ENCODE assay signal across 18 mouse cellular contexts in genomic region chr4:88011870-88012572, GRCm38 (mm10). TPM values are rescaled to one million over a fixed set of nuclear protein-coding genes. Genes with fewer than 3 reads are reported as not detected.
DNase-seq lines count a peak whose midpoint lies in the region; ATAC-seq and TF ChIP-seq lines count a peak whose summit lies in the region.
"Had no signal": no experiment of that assay in that cellular context is flagged by ENCODE, and none has a peak within 500 bp of the region (broad histone marks: within the 10 kb centered on the region; RNA-seq: fewer than 3 reads in every experiment).

No protein-coding gene starts in this region.

- WGBS in forebrain, embryonic 12.5 days = 58% methylated on average over 4 of the region's 4 CpGs
- 45% methylated on average over 4 of the region's 4 CpGs for WGBS in forebrain, postnatal 0 days
- 34% methylated on average over 4 of the region's 4 CpGs for WGBS in kidney, embryonic 14.5 days
- WGBS in limb, embryonic 12.5 days = 48% methylated on average over 4 of the region's 4 CpGs

- no peak for DNase-seq in forebrain, postnatal 0 days
- DNase-seq in kidney, adult 9 months = no peak
- no peak for DNase-seq in CH12.LX (ENCODE audit: extremely low read depth)
- no peak for DNase-seq in adrenal gland, adult (ENCODE audit: inconsistent age in 2 of 2, low spot score in 1 of 2)
- no peak for DNase-seq in layer of hippocampus, postnatal 36 days
- DNase-seq: cerebellum, postnatal 10 days; kidney, postnatal 4 days; thymus, adult 18-20 months had no signal

- peaks cover 11% of the 10 kb centered on the region for H3K36me3 ChIP-seq in forebrain, embryonic 12.5 days (replicated peaks)
- H3K36me3 ChIP-seq in forebrain, postnatal 0 days (ENCODE audit: insufficient read depth) = peaks cover 10% of the 10 kb centered on the region; the same call in 1 of the 2 replicates
- peaks cover 2% of the 10 kb centered on the region; the same call in 1 of the 2 replicates for H3K36me3 ChIP-seq in kidney, embryonic 14.5 days (ENCODE audit: control insufficient read depth, insufficient read depth, low read length)
- peaks cover 0 to 11% of the 10 kb centered on the region in 2 experiments for H3K36me3 ChIP-seq in CH12.LX (replicated peaks in 1 of 2; ENCODE audit: control insufficient read depth in 1 of 2, insufficient read depth in 1 of 2, low read length in 1 of 2)
- peaks cover 15% of the 10 kb centered on the region; the same call in 1 of the 2 replicates for H3K36me3 ChIP-seq in limb, embryonic 12.5 days
- H3K36me3 ChIP-seq: embryonic facial prominence, embryonic 15.5 days had no signal

- TF ChIP-seq POLR2A in CH12.LX (IDR thresholded peaks at IDR 0.05; ENCODE audit: low read depth, low read length) = no peak

- peaks cover 51% of the 10 kb centered on the region for H3K4me1 ChIP-seq in forebrain, embryonic 12.5 days
- peaks cover 6% of the 10 kb centered on the region for H3K4me1 ChIP-seq in forebrain, postnatal 0 days (ENCODE audit: insufficient read depth)
- H3K4me1 ChIP-seq in kidney, embryonic 14.5 days (ENCODE audit: control insufficient read depth, insufficient read depth, low read length) = peaks cover 28% of the 10 kb centered on the region
- peaks cover 2 to 15% of the 10 kb centered on the region in 2 experiments; a peak in 3 of 4 replicates for H3K4me1 ChIP-seq in CH12.LX (ENCODE audit: control insufficient read depth in 1 of 2, insufficient read depth in 2 of 2)
- H3K4me1 ChIP-seq in limb, embryonic 12.5 days (replicated peaks) = peaks cover 39% of the 10 kb centered on the region

- in situ Hi-C loops in CH12.LX (cut with MboI; ENCODE audit: low pct_ligation_motif_present, low pct_unique_long_range_greater_than_20kb, low sequenced_read_pairs) = loop anchor here (25.0 kb wide), 2 partner anchors 225 to 525 kb away; no protein-coding TSS in a partner anchor

- no peak for TF ChIP-seq CTCF in forebrain, postnatal 0 days (IDR thresholded peaks at IDR 0.05; ENCODE audit: low read depth)
- no peak for TF ChIP-seq CTCF in CH12.LX (conservative IDR thresholded peaks at IDR 0.05 in 1 of 2, IDR thresholded peaks at IDR 0.05 in 1 of 2; ENCODE audit: low read depth in 2 of 2, low read length in 2 of 2)

- H3K9ac ChIP-seq in forebrain, embryonic 12.5 days = no peak overlapping the region
- no peak overlapping the region for H3K9ac ChIP-seq in forebrain, postnatal 0 days
- H3K9ac ChIP-seq in kidney, embryonic 14.5 days (ENCODE audit: low read depth, low read length) = no peak overlapping the region
- no peak overlapping the region for H3K9ac ChIP-seq in CH12.LX (ENCODE audit: insufficient read depth, low read depth)
- H3K9ac ChIP-seq in limb, embryonic 12.5 days (replicated peaks) = no peak overlapping the region
- H3K9ac ChIP-seq: embryonic facial prominence, embryonic 15.5 days; liver, embryonic 12.5 days had no signal

- H3K27me3 ChIP-seq in forebrain, embryonic 12.5 days = no peaks in the 10 kb centered on the region
- no peaks in the 10 kb centered on the region for H3K27me3 ChIP-seq in forebrain, postnatal 0 days (ENCODE audit: insufficient read depth, low read length)
- H3K27me3 ChIP-seq in kidney, embryonic 14.5 days (ENCODE audit: control insufficient read depth, insufficient read depth, low read length) = no peaks in the 10 kb centered on the region
- no peaks in the 10 kb centered on the region for H3K27me3 ChIP-seq in CH12.LX (replicated peaks)
- H3K27me3 ChIP-seq in limb, embryonic 12.5 days = no peaks in the 10 kb centered on the region
- H3K27me3 ChIP-seq: embryonic facial prominence, embryonic 15.5 days; liver, embryonic 12.5 days had no signal

- no peaks in the 10 kb centered on the region for H3K79me2 ChIP-seq in CH12.LX (replicated peaks; ENCODE audit: control insufficient read depth, extremely low read depth, insufficient read depth, poor library complexity, severe bottlenecking)

- no peak for TF ChIP-seq RAD21 in CH12.LX (IDR thresholded peaks at IDR 0.05; ENCODE audit: low read depth, low read length)

- H3K4me3 ChIP-seq in forebrain, embryonic 12.5 days (replicated peaks) = no peak overlapping the region
- no peak overlapping the region for H3K4me3 ChIP-seq in forebrain, postnatal 0 days (ENCODE audit: low read depth, low read length)
- H3K4me3 ChIP-seq in kidney, embryonic 14.5 days (ENCODE audit: low read length) = no peak overlapping the region
- no peak overlapping the region for H3K4me3 ChIP-seq in CH12.LX (replicated peaks in 1 of 3; ENCODE audit: low read depth in 2 of 3, low read length in 2 of 3, poor library complexity in 1 of 3)
- H3K4me3 ChIP-seq in limb, embryonic 12.5 days (replicated peaks) = no peak overlapping the region
- H3K4me3 ChIP-seq: embryonic facial prominence, embryonic 15.5 days; forebrain, embryonic 10.5 days; hindbrain, embryonic 10.5 days; liver, embryonic 12.5 days had no signal

- H3K27ac ChIP-seq in forebrain, embryonic 12.5 days = no peak overlapping the region
- H3K27ac ChIP-seq in forebrain, postnatal 0 days (ENCODE audit: low read depth, low read length) = no peak overlapping the region
- no peak overlapping the region for H3K27ac ChIP-seq in kidney, embryonic 14.5 days (ENCODE audit: low read depth, low read length)
- H3K27ac ChIP-seq in CH12.LX (ENCODE audit: insufficient read depth, low read depth) = no peak overlapping the region
- H3K27ac ChIP-seq in limb, embryonic 12.5 days = no peak overlapping the region
- H3K27ac ChIP-seq: embryonic facial prominence, embryonic 15.5 days; forebrain, embryonic 10.5 days; hindbrain, embryonic 10.5 days; liver, embryonic 12.5 days; macrophage had no signal

- 0 out of 2 replicates have a peak, but pooled peaks have one; percentile 44 for ATAC-seq in forebrain, embryonic 12.5 days (ENCODE audit: low FRiP score)
- no peak for ATAC-seq in forebrain, postnatal 0 days
- peak; percentile 60; the same call in 1 of the 2 replicates for ATAC-seq in kidney, embryonic 14.5 days (ENCODE audit: low FRiP score, low TSS enrichment)
- no peak for ATAC-seq in limb, embryonic 12.5 days (ENCODE audit: insufficient number of reproducible peaks, insufficient read depth, low FRiP score, low TSS enrichment, low read depth)
- ATAC-seq: CD4-positive, CD25-positive, alpha-beta regulatory T cell, adult 4 months; liver, embryonic 12.5 days had no signal

- dilution Hi-C loops in CH12.LX (cut with MboI; ENCODE audit: extremely low pct_ligation_motif_present, extremely low pct_unique_long_range_greater_than_20kb, low sequenced_read_pairs) = no loop called here

- no peak overlapping the region for H3K4me2 ChIP-seq in forebrain, embryonic 12.5 days
- H3K4me2 ChIP-seq in forebrain, postnatal 0 days (ENCODE audit: low read depth) = no peak overlapping the region
- peak overlapping the region; percentile 27; the same call in 1 of the 2 replicates for H3K4me2 ChIP-seq in kidney, embryonic 14.5 days (replicated peaks; ENCODE audit: low read depth, low read length)
- H3K4me2 ChIP-seq in CH12.LX (ENCODE audit: insufficient read depth, low read depth, poor library complexity, severe bottlenecking) = peak overlapping the region; percentile 50; the same call in 1 of the 2 replicates
- H3K4me2 ChIP-seq in limb, embryonic 12.5 days = peak overlapping the region; percentile 38
- H3K4me2 ChIP-seq: embryonic facial prominence, embryonic 15.5 days; liver, embryonic 12.5 days; midbrain, embryonic 11.5 days had no signal

- peak; percentile 59; the same call in 1 of the 2 replicates for TF ChIP-seq EP300 in CH12.LX (IDR thresholded peaks at IDR 0.05; ENCODE audit: low read length)

- H3K9me3 ChIP-seq in forebrain, embryonic 12.5 days = no peaks in the 10 kb centered on the region
- no peaks in the 10 kb centered on the region for H3K9me3 ChIP-seq in forebrain, postnatal 0 days (ENCODE audit: low read length)
- H3K9me3 ChIP-seq in kidney, embryonic 14.5 days (ENCODE audit: control insufficient read depth, low read length) = no peaks in the 10 kb centered on the region
- H3K9me3 ChIP-seq in CH12.LX (replicated peaks; ENCODE audit: low read length) = no peaks in the 10 kb centered on the region
- no peaks in the 10 kb centered on the region for H3K9me3 ChIP-seq in limb, embryonic 12.5 days
- H3K9me3 ChIP-seq: embryonic facial prominence, embryonic 15.5 days; forebrain, embryonic 10.5 days; hindbrain, embryonic 10.5 days; liver, embryonic 12.5 days had no signal

TF ChIP-seq in CH12.LX, 34 proteins besides CTCF, POLR2A, EP300 and RAD21:
- TF ChIP-seq IRF4 (IDR thresholded peaks at IDR 0.05; ENCODE audit: low read depth, low read length) = 0 out of 2 replicates have a peak, but pooled peaks have one; percentile 23
- TF ChIP-seq KAT2A (IDR thresholded peaks at IDR 0.05; ENCODE audit: insufficient replicate concordance, low read length) = no peak
- TF ChIP-seq ZC3H11A (IDR thresholded peaks at IDR 0.05; ENCODE audit: low read depth, low read length) = no peak
- TF ChIP-seq TCF12 (IDR thresholded peaks at IDR 0.05; ENCODE audit: low read depth, low read length) = no peak

RNA-seq across cellular contexts. Expression of gene Mllt3, which starts 21.1 kb away (rescaled TPM):
- 81.7 and 82.1 TPM in 2 replicates for polyA plus RNA-seq in forebrain, embryonic 12.5 days (2016; fragmentation: Nextera tagmentation; extraction: Ambion mirVana)
- 38.5 and 41.0 TPM in 2 replicates for total RNA-seq in forebrain, postnatal 0 days (2014; rRNA removed)
- 65.2 and 75.2 TPM in 2 replicates for polyA plus RNA-seq in forebrain, postnatal 0 days (2015; fragmentation: Nextera tagmentation; extraction: Ambion mirVana)
- polyA plus RNA-seq in kidney, embryonic 14.5 days (2014; fragmentation: Nextera tagmentation; extraction: Ambion mirVana) = 28.7 and 33.4 TPM in 2 replicates
- total RNA-seq in CH12.LX (2012; rRNA removed) = 5.9 and 10.1 TPM in 2 replicates
- total RNA-seq in CH12.LX (2014; rRNA removed) = 8.3 and 10.5 TPM in 2 replicates
- polyA plus RNA-seq in CH12.LX (2012; ENCODE audit: insufficient read length, low read depth) = 20.9 and 22.6 TPM in 2 replicates
- 63.8 and 64.5 TPM in 2 replicates for polyA plus RNA-seq in limb, embryonic 12.5 days (2016; fragmentation: Nextera tagmentation; extraction: Ambion mirVana)
- total RNA-seq in layer of hippocampus, postnatal 36 days (2021) = 10 to 100 TPM; 52.2 to 56.0 TPM

Comparison
In these comparisons a context has a peak if more than half of its experiments do, and no peak if none do; other contexts are left out.
1. ATAC-seq: peak in forebrain, embryonic 12.5 days (single experiment) and kidney, embryonic 14.5 days (single experiment); none in forebrain, postnatal 0 days (single experiment) and limb, embryonic 12.5 days (single experiment).
2. H3K4me2 ChIP-seq: peak in kidney, embryonic 14.5 days (single experiment), CH12.LX (single experiment) and limb, embryonic 12.5 days (single experiment); none in forebrain, embryonic 12.5 days (single experiment) and forebrain, postnatal 0 days (single experiment).